Mouse (Mus musculus) kidney, postnatal 36 days (tissue): ENCODE measurements at regions not wholly inside any gene's neighbourhood (a gene's known extent, or its start where the extent isn't known, plus 50 kb on each side); places are given as distances from the start of the nearest gene placed in this dataset.

Source experiments
- DNase-seq, 2 experiments: peaks; one replicate each; pipeline ENCODE4 v3.0.0; 2021 to 2022; ENCODE audit warnings: mixed read lengths in 2 of 2

DNA sequence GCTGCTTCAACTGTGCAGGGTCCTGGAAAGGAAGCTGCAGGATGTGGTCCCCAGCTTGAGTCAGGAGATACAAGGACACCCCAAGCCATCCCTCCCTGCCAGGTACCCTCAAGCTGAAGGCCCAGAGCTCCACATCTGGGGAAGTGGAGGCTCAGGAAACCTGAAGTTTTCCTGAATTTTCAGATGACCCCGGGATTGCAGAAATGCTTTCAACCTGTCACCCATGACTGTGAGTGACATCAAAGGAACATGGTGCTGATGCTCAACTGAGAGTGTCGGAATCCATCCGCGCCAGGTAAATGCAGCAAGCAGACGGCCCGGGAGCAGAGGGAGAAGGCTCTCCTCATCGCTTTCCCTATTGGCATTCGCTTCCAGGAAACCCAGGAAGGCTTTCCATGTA is 267.6 kb upstream of the Zfp637 start:
- no peak for DNase-seq

DNA sequence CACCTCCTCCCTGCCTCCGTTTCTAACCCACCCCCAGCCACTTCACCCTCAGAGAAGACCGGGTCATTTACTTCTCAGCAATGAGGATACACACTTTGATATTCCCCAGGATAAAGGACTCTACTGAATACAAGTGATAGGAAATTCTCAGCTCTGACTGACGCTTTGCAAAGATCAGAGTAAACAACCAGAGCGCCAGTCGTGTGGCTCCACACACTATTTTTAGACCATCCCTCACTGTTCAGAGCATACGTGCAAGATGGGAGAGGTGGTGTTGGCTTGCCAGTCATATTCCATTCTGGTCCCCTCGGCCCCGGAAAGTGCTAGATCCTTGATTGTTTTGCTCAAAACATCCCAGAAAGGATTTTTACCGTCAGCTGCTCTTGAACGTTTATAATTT is 266.8 kb upstream of the Zfp637 start:
- DNase-seq = no peak

DNA sequence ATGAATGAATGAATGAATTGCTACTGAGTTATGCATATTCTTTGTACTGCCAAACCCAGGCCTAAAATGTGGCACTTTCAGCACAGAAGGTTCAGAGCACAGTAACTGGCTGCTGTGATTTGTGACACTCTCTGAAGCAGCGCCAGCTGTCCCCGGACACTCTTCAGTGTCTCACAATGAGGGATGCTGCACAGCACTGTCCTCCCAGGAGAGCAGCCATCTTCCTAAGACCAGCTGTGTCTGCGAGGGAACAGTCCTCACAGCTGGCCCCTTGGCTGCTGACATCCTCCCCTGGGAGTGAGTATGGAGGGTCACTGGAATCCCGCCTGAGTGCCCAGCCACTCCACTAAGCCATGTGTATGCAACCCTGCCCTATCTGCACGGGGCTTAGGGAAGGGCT is 265.9 kb upstream of the Zfp637 start:
- DNase-seq = no peak

DNA sequence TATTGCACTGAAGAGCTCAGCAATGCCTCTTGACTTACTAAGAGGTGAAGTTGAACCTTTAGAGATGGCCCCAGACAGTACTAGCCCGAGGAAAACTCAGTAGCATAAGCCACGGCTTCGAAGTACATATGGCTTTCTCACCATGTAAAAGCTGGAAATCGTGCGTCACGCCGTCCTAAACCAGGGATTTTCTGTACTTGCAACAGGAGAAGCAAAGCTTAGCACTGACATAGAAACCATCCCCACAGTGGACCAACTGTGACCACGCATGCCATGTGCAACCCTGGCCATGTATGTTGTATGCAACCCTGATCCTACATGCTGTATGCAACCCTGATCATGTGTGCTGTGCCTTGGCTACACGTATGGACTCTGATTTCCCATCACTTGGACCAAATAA is 265.0 kb upstream of the Zfp637 start:
- DNase-seq = no peak

DNA sequence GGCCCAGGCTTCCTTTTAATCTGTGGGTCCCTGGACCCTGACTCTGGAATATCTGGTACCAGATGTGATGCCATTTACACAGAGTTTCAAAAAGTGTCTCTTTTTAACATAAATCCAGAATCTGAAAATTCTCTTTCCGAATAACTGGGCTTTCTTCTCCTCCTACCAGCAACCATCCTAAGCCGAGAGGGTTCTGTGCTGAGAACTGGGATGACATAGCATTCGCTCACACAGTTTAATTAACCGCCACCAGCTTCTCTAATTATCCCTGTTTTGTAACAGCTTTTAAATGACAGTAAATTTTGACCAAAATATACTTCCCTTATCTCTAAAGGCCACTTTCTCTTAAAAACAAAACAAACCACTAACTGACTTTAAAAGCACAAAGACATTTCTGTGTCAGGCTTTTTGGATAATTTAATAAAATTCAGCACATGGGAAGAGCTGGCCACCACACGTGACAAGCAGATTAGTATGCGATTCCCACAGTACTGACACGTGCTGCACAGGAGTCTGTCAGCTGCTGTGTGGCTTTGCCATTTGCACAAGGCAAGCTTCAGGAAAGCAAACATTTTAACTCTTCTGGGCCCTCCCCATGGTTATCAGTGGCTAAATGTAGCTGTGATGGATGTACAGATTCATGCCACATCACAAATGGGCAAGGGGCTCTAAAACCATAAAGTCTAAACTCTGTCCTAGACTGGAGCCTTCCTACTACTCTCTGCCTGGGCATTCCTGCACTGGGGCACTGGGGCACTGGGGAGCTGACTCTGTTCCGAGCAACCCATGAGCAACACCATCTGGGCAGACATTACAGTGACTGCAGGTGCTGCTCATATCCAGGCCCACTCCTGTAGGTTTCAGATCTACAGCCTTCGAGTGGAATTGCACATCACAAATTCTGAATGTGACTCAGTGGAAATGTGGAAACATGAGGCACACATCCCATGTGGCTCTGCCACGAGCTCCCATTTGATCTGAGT is 263.1 kb upstream of the Zfp637 start:
- DNase-seq = peak; percentile 30 to 57

DNA sequence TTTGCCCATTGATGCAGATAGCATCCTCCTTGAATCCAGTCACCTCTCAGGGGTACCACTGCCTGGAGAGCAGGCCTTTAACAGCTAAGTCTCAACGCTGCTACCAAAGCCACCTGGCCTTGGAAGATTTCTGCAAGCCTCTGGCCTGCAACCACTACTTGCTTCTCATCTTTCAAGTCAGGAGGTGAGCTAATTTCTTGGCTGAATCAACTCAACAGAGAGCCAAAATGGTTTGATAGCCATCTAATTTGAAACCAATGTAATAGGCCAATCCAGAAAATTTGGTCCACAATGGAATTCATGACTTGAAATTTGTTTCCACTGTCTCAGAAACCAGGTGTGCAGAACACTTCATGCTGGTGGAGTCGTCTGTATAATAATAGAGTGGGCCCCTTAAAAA is 260.0 kb upstream of the Zfp637 start:
- DNase-seq = no peak

DNA sequence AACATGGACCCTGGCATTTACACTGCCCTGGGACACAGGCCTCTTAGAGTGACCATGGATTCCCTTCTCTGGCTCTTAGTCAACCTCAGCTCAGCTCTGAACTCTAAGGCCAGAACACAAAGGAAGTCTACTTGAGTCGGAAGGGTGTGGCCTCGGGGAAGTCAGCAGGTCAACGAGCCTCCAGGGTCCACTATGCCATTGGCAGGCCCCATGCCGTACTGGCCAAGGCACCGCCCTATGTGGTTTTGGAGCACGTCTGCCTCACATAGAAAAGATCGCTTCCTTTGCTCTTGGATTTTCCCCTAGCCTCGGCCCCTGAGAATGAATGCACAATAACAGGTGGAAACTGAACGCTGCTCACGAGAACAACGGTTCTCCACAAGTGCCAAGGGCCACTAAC is 257.9 kb upstream of the Zfp637 start:
- peak in 1 of 2 experiments; percentile 17 for DNase-seq

DNA sequence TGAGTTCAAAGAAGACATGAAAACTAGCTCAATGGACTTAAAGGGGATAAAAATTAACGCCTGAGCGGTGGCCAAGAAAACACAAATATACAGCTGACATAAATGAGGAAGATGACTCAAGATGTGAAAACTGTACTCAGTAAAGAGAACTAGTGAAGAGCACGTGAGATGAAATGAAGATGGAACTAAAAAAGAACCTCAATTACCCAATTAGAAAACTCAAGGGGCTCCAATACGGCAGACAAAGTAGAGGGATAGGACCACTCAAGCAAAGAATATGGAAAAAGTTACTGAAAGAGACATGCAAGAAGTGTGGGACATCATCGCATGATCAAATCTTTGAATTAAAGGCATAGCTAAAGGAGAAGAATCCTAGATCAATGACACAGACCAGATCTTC is 256.4 kb upstream of the Zfp637 start:
- DNase-seq = no peak

DNA sequence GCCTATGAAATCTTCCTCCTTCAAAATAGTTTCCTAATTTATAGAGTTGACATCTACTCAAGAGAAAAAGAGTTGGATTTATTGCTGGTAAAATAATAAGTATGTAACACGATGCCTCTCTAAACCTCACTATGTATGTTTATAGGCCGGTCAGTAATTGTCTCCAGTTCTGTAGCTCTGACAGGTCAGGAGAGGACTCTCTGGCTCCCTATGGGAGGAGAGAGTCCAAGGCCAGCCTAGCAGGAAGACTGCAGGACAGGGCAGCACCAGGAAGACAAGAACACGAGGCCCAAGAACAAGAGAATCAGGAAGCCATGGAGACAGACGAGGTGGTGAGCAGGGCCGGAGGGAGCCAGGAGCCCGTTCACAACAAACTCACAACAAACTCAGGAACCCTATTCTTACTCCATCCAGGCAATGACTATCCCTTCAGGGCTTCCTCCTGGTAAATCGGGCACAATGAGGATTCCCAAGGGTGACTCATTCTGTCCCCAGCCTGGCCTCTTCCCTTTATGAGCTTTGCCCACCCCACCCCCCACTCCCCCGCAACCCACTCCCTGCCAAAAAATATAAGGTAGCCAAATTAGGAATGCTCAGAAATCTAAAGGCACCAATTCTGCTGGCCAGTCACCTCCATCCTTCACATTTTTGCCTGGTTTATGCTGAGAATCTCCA is 244.7 kb upstream of the Zfp637 start:
- DNase-seq = no peak

DNA sequence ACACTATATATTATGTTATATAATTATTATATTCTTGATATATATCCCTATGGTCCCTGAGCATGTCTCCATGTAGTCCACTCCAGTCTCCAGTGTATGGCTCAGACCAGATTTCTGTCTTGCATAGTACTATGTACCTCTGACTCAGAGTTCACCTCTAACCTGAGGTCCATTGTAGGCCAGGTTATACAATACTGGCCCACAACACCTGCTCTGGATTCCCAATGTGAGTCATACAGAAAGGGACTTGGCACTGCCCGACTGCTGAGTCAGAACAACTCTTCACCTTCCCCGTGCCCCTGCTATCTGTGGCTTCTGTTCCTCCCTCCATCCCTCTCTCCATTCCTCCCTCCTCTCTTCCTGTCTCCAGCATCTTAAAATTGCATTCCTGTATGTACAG is 236.1 kb upstream of the Zfp637 start:
- peak; percentile 42 to 63 for DNase-seq

DNA sequence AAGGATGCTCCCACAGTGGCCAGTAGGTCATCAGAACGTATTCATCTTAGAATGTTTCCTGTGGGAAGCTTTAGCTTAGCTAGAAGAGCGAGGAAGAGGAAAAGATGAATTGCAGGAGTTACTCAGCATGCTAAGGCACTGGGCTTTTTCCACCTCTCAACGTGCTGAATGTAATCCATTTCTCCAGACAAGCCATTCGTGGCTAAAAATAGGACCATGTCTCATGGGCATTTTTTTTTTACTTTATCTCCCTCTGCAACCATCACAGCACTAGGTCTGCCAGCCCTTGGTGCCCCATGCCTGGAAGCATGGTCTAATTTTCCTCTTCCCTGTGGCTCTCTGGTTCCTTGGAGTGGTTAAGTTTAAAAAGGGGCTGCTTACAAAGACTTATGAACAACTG is 235.3 kb upstream of the Zfp637 start:
- DNase-seq = no peak

DNA sequence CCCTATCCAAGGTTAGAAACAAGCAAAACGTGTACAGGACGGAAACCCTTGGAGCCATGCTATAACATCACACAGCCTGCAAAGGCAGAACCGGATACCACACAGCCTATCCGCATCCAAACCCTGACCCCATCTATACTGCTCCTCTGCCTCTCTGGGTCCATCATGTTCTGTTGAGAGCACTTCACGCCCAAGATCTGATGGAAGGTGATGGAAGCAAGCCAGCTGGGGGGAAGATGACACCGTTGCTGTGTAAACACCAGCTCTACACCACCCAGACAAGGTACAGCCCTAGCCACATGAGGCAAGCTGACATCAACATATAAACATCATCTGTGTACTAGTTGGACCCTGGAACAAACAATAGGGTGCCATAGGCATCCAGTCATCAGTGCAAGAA is 234.8 kb upstream of the Zfp637 start:
- DNase-seq = no peak

DNA sequence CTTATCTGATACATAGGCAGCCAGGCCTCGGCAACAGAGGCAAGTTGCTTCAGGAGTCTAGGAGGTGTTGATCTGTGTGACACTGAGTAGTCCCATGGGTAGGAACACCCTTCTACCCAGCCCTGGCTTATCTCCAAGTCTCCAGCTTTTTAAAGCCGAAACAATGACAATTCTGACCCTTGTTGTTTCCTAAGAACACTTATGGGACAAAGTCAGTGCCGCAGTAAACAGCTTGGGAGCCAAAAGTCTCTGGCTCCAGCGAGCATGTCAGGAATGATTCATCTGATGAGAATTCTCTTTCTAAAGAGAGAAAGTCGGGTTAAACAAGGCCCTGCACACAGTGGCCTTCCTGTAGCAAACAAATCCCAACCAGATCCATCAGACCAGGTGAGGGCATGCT is 234.0 kb upstream of the Zfp637 start:
- peak; percentile 20 to 37 for DNase-seq

DNA sequence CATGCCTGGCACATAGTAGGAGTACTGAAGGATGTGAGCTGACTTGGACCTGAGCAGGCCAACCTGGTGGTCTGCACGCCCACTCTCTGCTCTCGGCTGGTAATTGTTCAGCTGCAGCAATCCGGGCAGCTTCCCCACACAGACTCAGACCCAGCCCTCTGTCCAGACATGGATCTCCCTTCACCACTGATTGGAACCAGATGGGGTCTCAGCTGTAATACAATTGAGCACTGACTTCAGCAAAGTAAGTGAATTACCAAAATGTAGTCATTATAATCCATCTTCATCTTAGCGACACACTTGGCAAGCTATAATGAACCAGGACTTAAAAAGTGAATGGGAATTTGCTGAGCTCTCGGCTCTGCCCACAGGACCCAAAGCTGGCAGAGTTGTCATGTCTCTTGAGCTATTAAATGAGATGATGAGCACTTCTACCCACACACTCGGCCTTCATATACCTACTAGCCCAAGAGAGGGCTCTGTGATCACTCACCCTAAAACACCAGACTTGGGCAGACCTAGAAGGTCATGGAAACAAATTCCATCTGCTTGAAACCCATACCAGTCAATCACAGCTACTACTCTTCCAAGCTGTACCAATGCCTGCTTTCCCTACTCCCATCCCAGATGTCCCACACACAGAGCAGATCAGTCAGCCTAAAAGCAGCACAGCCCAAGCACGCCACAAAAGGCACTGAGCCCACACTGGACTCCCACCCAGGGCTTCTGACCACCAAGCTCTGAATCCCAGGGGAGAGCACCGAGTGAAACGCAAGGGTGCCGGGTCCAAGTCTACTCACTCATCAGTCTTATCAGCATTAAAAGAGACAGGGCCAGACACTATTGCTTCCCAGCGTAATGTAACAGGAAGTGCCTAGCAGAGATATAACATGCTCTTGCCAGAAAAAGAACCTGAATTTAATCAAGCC is 231.2 kb upstream of the Zfp637 start:
- DNase-seq = no peak

DNA sequence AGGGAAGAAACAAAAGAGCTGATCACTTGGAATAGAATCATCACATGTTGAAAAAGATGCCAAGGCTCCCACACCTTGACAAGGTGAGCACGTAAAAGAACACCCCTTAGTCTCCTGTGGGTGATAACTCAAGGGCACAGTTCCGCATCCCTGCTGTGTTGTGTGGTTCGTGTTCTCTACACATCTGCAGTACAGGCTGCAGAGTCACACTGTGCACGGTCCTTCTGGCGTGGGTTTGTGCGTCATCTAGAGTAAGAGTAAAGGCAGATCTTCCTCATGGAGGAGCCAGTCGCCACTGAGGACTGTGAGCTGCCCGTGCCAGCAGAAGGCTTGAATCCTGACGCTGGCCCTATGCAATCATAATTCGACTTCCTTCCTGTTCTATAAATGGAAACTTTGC is 229.7 kb upstream of the Zfp637 start:
- no peak for DNase-seq

DNA sequence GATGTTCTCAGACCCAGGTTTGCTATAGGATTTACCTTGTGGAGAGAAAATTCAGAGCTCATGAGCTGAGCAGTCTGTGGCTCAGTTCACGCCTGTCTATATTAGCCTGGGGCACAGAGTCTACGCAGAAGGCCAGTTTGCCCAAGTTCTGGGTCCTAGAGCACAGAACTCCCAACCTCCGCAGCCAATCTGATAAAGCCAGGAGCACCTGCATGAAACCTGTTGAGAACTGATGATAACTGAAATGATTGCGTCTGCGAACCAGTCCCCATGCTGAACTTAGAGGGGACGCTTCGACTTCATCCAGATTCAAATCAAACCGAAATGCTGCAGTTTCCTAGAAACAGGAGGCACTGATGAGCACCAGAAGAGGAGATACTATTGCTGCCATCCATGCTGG is 229.0 kb upstream of the Zfp637 start:
- peak in 1 of 2 experiments; percentile 22 for DNase-seq

DNA sequence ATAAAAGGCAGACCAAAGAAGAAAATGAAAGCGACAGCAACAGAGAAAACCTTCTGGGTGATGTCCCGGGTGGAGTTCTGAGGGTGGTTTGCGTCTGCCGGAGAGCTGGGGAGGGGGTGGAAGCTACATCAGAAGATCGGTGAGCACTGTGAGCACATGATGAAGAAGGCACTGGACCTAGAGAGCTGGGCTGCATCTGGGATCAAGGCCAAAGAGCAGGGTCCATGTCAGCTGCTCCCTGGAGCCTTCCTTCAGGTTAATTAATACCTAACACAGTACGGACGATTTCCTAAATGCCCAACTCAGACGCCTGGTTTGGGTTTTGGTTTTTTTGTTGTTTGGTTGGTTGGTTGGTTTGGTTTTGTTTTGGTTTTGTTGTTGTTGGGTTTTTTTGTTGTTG is 228.6 kb upstream of the Zfp637 start:
- DNase-seq = peak; percentile 80 to 89

DNA sequence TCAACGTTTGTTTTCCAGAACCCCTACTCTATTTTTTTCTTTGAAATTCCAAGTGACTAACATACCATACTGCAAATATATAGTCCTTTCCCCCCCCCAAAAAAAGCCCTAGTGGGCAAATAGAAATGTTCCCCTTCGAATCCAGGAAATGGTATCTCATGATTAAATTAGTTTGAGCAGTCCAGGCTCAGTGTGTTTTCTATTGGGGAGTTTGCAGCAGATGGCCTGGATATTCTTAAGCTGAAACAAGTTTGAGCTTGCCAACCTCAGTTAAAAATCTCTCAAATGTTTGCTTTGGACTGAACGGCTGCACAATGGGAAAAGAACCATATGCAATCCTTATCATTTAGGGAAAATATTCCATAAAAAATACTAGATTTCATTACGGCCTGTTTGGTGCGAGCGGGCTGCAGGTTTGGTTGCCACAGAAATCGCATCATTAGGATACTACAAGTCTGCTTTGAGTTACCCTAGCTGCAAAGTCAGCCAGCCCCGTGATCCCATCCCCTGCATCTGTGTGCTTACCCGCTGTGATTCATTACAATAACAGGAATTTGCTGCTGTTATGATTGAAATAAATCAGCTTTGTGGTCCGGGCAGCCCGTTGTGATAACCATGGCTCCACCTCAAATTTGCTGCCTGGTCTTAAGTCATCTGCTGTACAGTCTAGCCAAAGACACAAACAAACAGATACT is 227.2 kb upstream of the Zfp637 start:
- peak; percentile 16 to 17 for DNase-seq

DNA sequence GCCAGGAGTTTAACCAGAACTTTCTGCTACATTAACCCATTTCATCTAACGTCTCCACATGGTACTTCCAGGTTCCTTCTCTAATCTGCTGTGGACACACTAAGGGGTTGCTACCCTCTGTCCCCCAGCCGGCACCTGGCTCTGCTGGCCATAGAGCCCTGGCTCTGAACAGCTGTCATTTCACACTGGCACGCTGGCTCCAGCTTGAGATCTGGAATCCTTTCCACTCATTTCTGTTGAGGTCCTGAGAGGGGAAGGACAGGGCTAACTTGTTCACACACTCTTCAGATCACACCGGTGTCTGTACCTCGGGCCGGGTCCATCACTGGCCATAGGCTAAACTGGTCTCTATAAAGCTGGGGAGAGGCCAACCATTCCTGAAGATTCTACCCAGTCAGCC is 226.6 kb upstream of the Zfp637 start:
- no peak for DNase-seq

DNA sequence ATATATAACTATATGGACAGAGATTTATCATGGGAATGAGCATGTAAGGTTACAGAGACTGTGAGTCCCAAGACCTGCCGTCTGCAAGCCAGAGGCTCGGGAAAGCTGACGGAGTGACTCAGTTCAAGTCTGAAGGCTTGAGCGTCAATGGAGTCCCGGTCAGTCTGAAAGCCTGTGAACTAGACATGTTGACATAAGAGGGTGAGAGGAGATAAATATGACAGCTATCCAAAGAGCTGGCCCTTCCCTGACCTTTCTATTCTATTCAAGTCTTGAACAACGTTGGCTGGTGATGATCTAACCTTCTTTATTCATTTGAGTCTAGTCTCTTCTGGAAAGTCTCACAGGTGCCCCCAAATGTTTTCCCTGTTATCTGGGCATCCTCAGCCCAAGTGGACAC is 223.8 kb upstream of the Zfp637 start:
- DNase-seq = no peak

DNA sequence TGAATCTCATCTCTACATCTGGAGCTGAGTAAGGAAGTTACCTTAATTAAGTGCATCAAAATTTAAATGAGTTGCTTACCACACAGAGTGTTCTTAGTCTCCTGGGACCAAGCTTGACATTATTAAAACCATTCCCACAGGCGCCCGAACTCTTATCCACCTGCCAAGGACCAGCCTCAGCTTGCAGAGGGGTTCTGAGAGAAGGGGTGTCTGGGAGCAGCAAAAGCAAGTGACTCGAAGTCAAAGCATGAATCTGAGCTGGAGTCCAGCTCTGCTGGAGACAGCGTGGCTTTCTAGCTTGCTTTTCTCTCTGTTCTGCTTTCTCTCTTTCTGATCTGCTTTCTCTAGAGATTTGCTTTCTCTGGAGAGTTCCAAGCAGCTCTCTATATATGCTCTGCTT is 223.0 kb upstream of the Zfp637 start:
- no peak for DNase-seq

DNA sequence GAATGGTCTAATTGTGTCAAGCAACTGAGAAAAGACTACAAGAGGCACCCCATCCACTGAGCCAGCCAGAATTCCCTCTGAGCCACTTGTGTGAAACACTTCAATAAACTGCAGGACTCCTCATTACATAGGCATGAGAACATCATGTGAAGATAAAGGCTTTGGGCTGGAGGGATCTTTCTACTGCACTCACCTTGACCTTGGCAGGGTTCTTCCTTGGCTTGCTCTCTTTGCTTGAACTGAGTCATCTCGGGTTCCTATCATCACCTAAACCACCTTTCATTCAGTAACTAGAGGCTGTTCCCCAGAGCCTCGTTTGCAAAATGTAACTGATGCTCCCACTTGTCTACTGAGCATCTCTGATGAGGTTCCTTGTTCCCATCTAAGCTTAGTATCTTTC is 221.4 kb upstream of the Zfp637 start:
- DNase-seq = no peak

DNA sequence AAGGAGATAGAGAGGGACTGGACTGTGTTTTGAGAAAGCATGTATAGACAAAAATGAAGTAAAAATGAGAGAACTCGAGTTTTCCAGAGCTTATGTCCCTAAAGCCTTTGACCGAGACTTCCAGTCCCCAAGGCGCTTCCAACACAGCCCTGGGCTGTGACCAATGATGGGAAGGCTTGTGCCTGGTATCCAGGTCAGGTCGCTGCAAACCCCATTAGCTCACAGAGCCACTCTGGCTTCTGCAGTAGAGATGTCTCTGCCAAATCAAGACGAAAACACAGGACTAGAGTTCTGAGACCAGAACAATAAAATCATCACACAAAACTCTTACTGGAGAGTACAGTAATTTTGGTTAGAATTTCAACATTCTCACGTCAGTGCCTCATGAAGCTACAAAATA is 218.5 kb upstream of the Zfp637 start:
- DNase-seq = no peak
